Mouse (Mus musculus) bone marrow macrophage, adult 2 months (primary cell): Measurements from ENCODE around the gene Izumo1r. TPM values are rescaled to one million over a fixed set of nuclear protein-coding genes. Genes with fewer than 3 reads are reported as not detected.

Experiments used
- H3K27ac ChIP-seq: 2 replicates; pipeline ENCODE4 v1.5.1; 2012; ENCODE audit warnings: low read depth, low read length; ENCODE audit not compliant: insufficient read depth
- H3K4me1 ChIP-seq: 2 replicates; pipeline ENCODE4 v1.6.1; 2012; ENCODE audit warnings: low read length; ENCODE audit not compliant: control insufficient read depth, insufficient read depth
- H3K4me3 ChIP-seq: 2 replicates; pipeline ENCODE4 v1.5.1; 2012; ENCODE audit warnings: mild to moderate bottlenecking, low read length, moderate library complexity; ENCODE audit not compliant: insufficient read depth
- CTCF ChIP-seq: IDR thresholded peaks from 2 replicates; pipeline ENCODE4 v1.5.1; 2012; ENCODE audit warnings: low read depth, mild to moderate bottlenecking, low read length, moderate library complexity
- POLR2A ChIP-seq: IDR thresholded peaks from 2 replicates; pipeline ENCODE4 v1.6.1; 2012; ENCODE audit warnings: mild to moderate bottlenecking, low read depth, low read length, borderline replicate concordance
- polyA plus RNA-seq: library from polyadenylated mRNA; stranded (reverse); fragments of >200 nt; gene quantifications from 2 replicates; pipeline ENCODE4 v1.2.4, GENCODE M21; 2012; ENCODE audit not compliant: missing spikeins, insufficient read depth, insufficient read length

Izumo1r gene
- polyA plus RNA-seq, 1 experiment: not detected

- no peak overlapping the region for H3K27ac ChIP-seq
Observed at GRCm38 (mm10) chr9:14907816-14908415, 4.2 kb upstream of the Izumo1r start.

GRCm38 (mm10) chr9:14905956-14906355 is 2.2 kb upstream of the Izumo1r start:
- no peak overlapping the region for H3K4me3 ChIP-seq
- H3K27ac ChIP-seq: no peak overlapping the region
- TF ChIP-seq CTCF: no peak
- TF ChIP-seq POLR2A: no peak
- no peaks in the 10 kb centered on the region for H3K4me1 ChIP-seq

More at GRCm38 (mm10) chr9:14907816-14908415, 4.2 kb upstream of the Izumo1r start:
- no peak overlapping the region for H3K4me3 ChIP-seq
- TF ChIP-seq POLR2A: no peak
- no peak for TF ChIP-seq CTCF
- H3K4me1 ChIP-seq: no peaks in the 10 kb centered on the region

- H3K4me3 ChIP-seq: no peak overlapping the region
- H3K4me1 ChIP-seq: no peaks in the 10 kb centered on the region
- no peak overlapping the region for H3K27ac ChIP-seq
- TF ChIP-seq CTCF: no peak
- no peak for TF ChIP-seq POLR2A
Observed at GRCm38 (mm10) chr9:14904741-14905475, 1.2 kb upstream of the Izumo1r start.

GRCm38 (mm10) chr9:14903006-14903405 is 743 bp downstream of the Izumo1r start:
- no peak overlapping the region for H3K4me3 ChIP-seq
- no peaks in the 10 kb centered on the region for H3K4me1 ChIP-seq
- no peak for TF ChIP-seq POLR2A
- TF ChIP-seq CTCF: no peak
- H3K27ac ChIP-seq: no peak overlapping the region

- no peak for TF ChIP-seq POLR2A
- no peak overlapping the region for H3K4me3 ChIP-seq
- no peak overlapping the region for H3K27ac ChIP-seq
- no peaks in the 10 kb centered on the region for H3K4me1 ChIP-seq
Observed at GRCm38 (mm10) chr9:14902416-14902815, 1.3 kb downstream of the Izumo1r start.

- no peak overlapping the region for H3K27ac ChIP-seq
- H3K4me3 ChIP-seq: no peak overlapping the region
- TF ChIP-seq POLR2A: no peak
- no peak for TF ChIP-seq CTCF
- H3K4me1 ChIP-seq: no peaks in the 10 kb centered on the region
Observed at GRCm38 (mm10) chr9:14901757-14902156, 2.0 kb downstream of the Izumo1r start.

GRCm38 (mm10) chr9:14897102-14897501 is 6.6 kb downstream of the Izumo1r start:
- TF ChIP-seq CTCF (no peak), POLR2A (no peak)

GRCm38 (mm10) chr9:14895237-14895835 is 8.4 kb downstream of the Izumo1r start:
- Histone ChIP-seq H3K4me3 (no peak overlapping the region), H3K27ac (no peak overlapping the region), H3K4me1 (peaks cover 5% of the 10 kb centered on the region; the same call in 1 of the 2 replicates)
- TF ChIP-seq POLR2A (no peak), CTCF (no peak)

More at GRCm38 (mm10) chr9:14897102-14897501, 6.6 kb downstream of the Izumo1r start:
- H3K27ac ChIP-seq: no peak overlapping the region
- H3K4me3 ChIP-seq: no peak overlapping the region
- H3K4me1 ChIP-seq: peaks cover 5% of the 10 kb centered on the region; the same call in 1 of the 2 replicates

GRCm38 (mm10) chr9:14894628-14895027 is 9.1 kb downstream of the Izumo1r start:
- Histone ChIP-seq H3K4me1 (peaks cover 5% of the 10 kb centered on the region; the same call in 1 of the 2 replicates), H3K4me3 (no peak overlapping the region), H3K27ac (no peak overlapping the region)
- TF ChIP-seq POLR2A (no peak), CTCF (peak; percentile 31; the same call in 1 of the 2 replicates)

- H3K4me3 ChIP-seq: no peak overlapping the region
- no peak for TF ChIP-seq CTCF
- TF ChIP-seq POLR2A: no peak
- H3K4me1 ChIP-seq: peaks cover 5% of the 10 kb centered on the region; the same call in 1 of the 2 replicates
- H3K27ac ChIP-seq: no peak overlapping the region
Observed at GRCm38 (mm10) chr9:14893388-14893787, 10.4 kb downstream of the Izumo1r start.
